Mouse (Mus musculus) bone marrow, adult 2 months (tissue): ENCODE results near the gene Spen. TPM values are rescaled to one million over a fixed set of nuclear protein-coding genes. Genes with fewer than 3 reads are reported as not detected.

Experiments used
- H3K27ac ChIP-seq: fragments of 200-500 bp; 2 replicates; pipeline ENCODE4 v1.5.1; 2012; ENCODE audit warnings: low read depth, mild to moderate bottlenecking, control low read depth, inconsistent platforms, low read length; ENCODE audit not compliant: control insufficient read depth, poor library complexity, insufficient read depth
- H3K4me1 ChIP-seq: fragments of 200-500 bp; 2 replicates; pipeline ENCODE4 v1.6.1; 2011; ENCODE audit warnings: low read length; ENCODE audit not compliant: control insufficient read depth, insufficient read depth
- H3K4me3 ChIP-seq: fragments of 200-500 bp; replicated peaks from 2 replicates; pipeline ENCODE3; 2011; ENCODE audit warnings: mild to moderate bottlenecking, low read depth, low read length, control low read depth; ENCODE audit not compliant: control insufficient read depth
- CTCF ChIP-seq: fragments of 200-500 bp; IDR thresholded peaks from 2 replicates; pipeline ENCODE4 v1.5.1; 2011; ENCODE audit warnings: low read length, control low read depth; ENCODE audit not compliant: control insufficient read depth, insufficient read depth
- POLR2A ChIP-seq: fragments of 200-500 bp; IDR thresholded peaks from 2 replicates; pipeline ENCODE4 v1.6.1; 2011; ENCODE audit warnings: low read depth, mild to moderate bottlenecking, control low read depth, low read length, borderline replicate concordance; ENCODE audit not compliant: control insufficient read depth
- WGBS: fragments of 180-500 bp; shearing (Covaris S2); methylation state at CpG from one replicate; pipeline ENCODE4 v1.1.7; 2018; 5-methylcytosine and 5-hydroxymethylcytosine counted together
- polyA plus RNA-seq: library from polyadenylated mRNA; stranded (reverse); fragments of >200 nt; gene quantifications from 2 replicates; pipeline ENCODE4 v1.2.4, GENCODE M21; 2011; ENCODE audit warnings: low replicate concordance; ENCODE audit not compliant: missing spikeins, insufficient read depth, insufficient read length

Spen gene
- polyA plus RNA-seq, 1 experiment = 33.2 TPM

DNA sequence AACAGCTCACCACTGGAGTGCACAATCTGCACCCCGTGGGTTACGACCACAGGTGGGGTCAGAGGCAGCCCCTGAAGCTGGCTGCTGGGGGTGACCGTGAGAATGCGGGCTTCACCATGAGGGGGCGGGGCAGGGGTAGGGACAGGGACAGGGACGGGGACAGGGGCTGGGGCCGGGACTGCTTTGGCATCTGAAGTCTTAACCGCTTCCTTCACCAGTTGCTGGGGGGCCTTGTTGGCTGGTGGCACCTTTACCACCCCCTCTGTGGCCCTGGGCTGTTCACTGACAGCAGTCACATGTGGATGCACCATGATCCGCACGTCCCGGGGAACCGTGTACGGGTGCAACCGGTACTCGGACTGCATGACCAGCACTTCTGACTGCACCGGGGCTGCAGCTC, 66.9 kb downstream of the Spen start:
- no peak for TF ChIP-seq CTCF
- TF ChIP-seq POLR2A = no peak
- Histone ChIP-seq H3K4me3 (no peak overlapping the region), H3K4me1 (no peaks in the 10 kb centered on the region), H3K27ac (no peak overlapping the region)
- WGBS = 96% methylated on average over 16 of the region's 16 CpGs

DNA sequence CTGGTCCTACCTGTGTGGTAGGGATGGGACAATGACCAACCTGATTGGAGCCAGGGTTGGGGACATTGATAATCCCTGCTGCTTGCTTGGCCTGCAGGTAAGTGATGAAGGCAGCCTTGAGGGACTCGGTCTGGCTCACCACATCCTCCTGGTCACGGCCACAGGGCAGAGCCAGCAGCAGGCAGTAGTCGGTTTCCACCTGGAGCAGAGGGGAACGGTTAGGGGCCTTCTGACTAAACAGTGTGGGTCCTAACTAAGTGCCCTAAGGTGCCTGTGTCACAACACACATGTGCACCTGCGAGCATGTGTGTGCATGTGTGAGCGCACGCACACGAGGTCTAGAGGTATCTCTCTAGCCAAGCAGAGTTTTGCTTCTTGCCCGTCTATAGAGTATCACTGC, 69.1 kb downstream of the Spen start:
- Histone ChIP-seq H3K4me3 (no peak overlapping the region), H3K27ac (no peak overlapping the region), H3K4me1 (no peaks in the 10 kb centered on the region)
- WGBS = 85% methylated on average over 9 of the region's 9 CpGs
- no peak for TF ChIP-seq POLR2A
- no peak for TF ChIP-seq CTCF

DNA sequence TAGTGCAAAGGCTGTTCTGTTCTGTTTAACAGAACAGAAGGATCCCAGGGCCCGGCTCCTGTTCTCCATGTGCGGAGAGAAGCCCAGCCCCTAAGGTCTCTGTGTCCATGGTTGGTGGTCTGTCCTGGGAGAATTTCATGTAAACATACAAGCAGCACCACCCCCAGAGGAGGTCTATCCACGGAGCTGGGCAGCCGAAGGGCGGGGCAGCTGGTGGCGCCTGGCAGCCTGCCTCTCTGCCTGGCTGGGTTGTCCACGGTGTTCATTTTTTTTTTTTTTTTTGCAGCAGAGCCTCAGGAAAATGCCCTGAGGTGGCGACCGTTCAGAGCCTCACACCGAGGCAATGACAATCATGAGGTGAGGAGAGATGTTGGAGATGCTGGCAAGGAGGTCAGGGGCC, 69.8 kb downstream of the Spen start:
- no peak for TF ChIP-seq CTCF
- TF ChIP-seq POLR2A = no peak
- no peak overlapping the region for H3K27ac ChIP-seq
- H3K4me3 ChIP-seq = no peak overlapping the region
- WGBS = 73% methylated on average over 10 of the region's 10 CpGs
- no peaks in the 10 kb centered on the region for H3K4me1 ChIP-seq

DNA sequence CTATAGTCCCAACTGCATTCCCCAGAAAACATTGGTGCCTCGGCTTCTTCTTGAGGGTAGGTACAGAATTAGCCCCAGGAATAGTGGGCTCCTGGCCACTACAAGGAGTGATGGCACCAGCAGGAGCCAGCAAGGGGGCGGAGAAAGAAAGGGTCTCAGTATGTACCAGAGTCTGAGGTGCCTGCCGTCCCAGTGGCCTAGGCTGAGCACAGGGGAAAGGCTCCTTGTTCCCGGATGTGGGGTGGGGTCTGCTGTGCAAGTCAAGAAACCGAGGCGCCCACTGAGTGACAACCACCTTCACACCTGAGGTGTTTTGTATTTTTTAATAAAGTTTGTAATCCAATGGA, 70.8 kb downstream of the Spen start:
- 90% methylated on average over 6 of the region's 6 CpGs for WGBS
- TF ChIP-seq CTCF (no peak), POLR2A (no peak)
- Histone ChIP-seq H3K4me1 (no peaks in the 10 kb centered on the region), H3K4me3 (no peak overlapping the region), H3K27ac (no peak overlapping the region)

DNA sequence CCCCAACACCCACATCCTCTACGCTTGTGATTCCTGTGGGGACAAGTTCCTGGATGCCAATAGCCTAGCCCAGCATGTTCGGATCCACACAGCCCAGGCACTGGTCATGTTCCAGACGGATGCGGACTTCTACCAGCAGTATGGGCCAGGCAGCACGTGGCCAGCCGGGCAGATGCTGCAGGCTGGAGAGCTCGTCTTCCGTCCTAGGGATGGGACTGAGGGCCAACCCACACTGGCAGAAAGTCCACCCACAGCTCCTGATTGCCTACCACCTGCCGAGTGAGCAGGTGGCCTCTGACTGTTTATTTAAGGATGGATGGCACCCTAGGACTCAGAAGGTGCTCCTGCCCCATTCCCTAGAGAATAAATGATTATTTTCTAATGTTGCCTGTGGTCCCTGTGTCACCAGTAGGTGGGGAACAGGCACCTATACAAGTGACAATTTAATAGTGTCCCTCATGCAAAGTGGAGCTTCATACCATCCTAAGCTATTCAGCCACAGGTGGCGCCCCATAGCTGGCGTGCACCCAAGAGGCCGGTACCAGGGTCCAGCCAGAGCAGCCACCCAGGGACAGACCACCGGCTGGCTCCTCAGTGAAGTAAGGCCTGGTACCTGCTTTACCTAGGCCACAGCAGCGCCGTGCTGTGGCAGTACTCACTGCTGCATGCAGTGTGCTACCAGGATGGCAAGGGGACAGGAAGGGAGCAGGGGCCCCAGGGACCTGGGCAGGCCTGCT, 71.4 kb downstream of the Spen start:
- no peak overlapping the region for H3K4me3 ChIP-seq
- 86% methylated on average over 15 of the region's 15 CpGs for WGBS
- no peaks in the 10 kb centered on the region for H3K4me1 ChIP-seq
- no peak for TF ChIP-seq CTCF
- TF ChIP-seq POLR2A = no peak
- no peak overlapping the region for H3K27ac ChIP-seq

DNA sequence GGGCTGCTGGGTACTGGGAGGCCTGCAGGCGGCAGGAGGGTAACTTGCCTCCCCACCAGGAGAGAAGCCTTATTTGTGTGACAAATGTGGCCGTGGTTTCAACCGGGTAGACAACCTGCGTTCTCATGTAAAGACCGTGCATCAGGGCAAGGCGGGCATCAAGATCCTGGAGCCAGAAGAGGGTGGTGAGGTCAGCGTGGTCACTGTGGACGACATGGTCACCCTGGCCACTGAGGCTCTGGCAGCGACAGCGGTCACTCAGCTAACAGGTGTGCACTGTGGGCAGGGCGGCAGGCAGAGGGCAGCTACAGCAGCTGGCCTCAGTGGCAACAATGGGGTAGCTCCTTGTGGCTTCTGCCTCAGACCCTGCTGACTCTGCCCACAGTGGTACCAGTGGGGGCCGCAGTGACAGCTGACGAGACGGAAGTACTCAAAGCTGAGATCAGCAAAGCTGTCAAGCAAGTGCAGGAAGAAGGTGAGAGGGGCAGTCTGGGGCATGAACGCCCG, 72.1 kb downstream of the Spen start:
- no peaks in the 10 kb centered on the region for H3K4me1 ChIP-seq
- no peak overlapping the region; the same call in 1 of the 2 replicates for H3K27ac ChIP-seq
- H3K4me3 ChIP-seq = no peak overlapping the region
- 86% methylated on average over 16 of the region's 16 CpGs for WGBS
- TF ChIP-seq POLR2A (no peak), CTCF (no peak)

DNA sequence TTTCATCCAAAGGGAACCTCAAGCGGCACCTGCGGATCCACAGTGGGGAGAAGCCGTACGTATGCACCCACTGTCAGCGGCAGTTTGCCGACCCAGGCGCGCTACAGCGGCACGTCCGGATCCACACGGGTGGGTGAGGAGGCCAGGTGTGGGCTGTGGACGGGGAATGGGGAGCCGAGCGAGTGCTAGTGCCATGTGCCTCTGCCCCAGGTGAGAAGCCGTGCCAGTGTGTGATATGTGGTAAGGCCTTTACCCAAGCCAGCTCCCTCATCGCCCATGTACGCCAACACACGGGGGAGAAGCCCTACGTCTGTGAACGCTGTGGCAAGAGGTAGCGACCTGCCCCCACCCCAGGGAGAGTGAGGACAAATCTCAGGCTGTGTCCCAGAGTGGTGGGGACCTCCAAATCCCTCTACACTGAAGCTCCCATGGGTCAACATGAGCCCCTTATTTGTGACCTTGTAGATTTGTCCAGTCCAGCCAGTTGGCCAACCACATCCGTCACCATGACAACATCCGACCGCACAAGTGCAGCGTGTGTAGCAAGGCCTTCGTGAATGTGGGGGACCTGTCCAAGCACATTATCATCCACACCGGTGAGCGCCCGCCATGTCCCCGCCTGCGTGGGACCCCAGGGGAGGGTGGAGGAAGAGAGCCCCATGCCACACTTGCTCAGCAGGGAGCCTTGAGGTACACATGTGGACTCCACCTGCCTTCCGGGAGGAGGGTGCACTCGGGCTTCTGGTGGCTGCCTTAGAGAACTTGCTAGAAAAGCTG, 72.7 kb downstream of the Spen start:
- Histone ChIP-seq H3K27ac (no peak overlapping the region), H3K4me1 (no peaks in the 10 kb centered on the region), H3K4me3 (no peak overlapping the region)
- 94% methylated on average over 34 of the region's 34 CpGs for WGBS
- no peak for TF ChIP-seq POLR2A
- TF ChIP-seq CTCF = no peak

DNA sequence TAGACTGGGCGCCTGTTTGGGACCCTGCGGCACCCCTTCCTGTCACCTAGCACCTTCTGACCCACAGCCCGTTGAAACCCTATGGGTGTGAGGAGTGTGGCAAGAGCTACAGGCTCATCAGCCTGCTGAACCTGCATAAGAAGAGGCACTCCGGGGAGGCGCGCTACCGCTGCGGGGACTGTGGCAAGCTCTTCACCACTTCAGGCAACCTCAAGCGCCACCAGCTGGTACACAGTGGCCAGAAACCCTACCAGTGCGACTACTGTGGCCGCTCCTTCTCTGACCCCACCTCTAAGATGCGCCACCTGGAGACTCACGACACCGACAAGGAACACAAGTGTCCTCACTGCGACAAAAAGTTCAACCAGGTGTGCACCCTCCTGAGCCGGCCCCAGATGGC, 73.7 kb downstream of the Spen start:
- Histone ChIP-seq H3K4me1 (no peaks in the 10 kb centered on the region), H3K4me3 (no peak overlapping the region), H3K27ac (no peak overlapping the region)
- 91% methylated on average over 16 of the region's 16 CpGs for WGBS
- TF ChIP-seq POLR2A (no peak), CTCF (no peak)
